ENCODE assay signal across 8 mouse cellular contexts in genomic region chr9:54733921-54734638, GRCm38 (mm10). TPM values are rescaled to one million over a fixed set of nuclear protein-coding genes. Genes with fewer than 3 reads are reported as not detected.
DNase-seq lines count a peak whose midpoint lies in the region; ATAC-seq and TF ChIP-seq lines count a peak whose summit lies in the region.

Gene Wdr61 (minus strand): TSS chr9:54734519.

- DNase-seq in forebrain, embryonic 14.5 days (ENCODE audit: low spot score): peak; percentile 97
- DNase-seq in heart, postnatal 14 days: peak; percentile 98 to 99
- peak; percentile 98 for DNase-seq in layer of hippocampus, adult 11-12 months (ENCODE audit: low spot score)
- peak; percentile 96 to 97 for DNase-seq in lung, adult 18-20 months
- peak; percentile 97 for DNase-seq in testis, postnatal 14 days (ENCODE audit: low spot score)

- H3K4me2 ChIP-seq in forebrain, embryonic 14.5 days (ENCODE audit: low read length): peak within 1 kb of the TSS; percentile 72
- H3K4me2 ChIP-seq in neural tube, embryonic 15.5 days: peak within 1 kb of the TSS; percentile 75

- H3K4me1 ChIP-seq in ES-Bruce4 (ENCODE audit: control insufficient read depth, insufficient read depth, low read length): no peaks in the 10 kb centered on the region
- peaks cover 10% of the 10 kb centered on the region; the same call in 1 of the 2 replicates for H3K4me1 ChIP-seq in forebrain, embryonic 14.5 days (ENCODE audit: control insufficient read depth, insufficient read depth, low read length)
- H3K4me1 ChIP-seq in neural tube, embryonic 15.5 days: peaks cover 30% of the 10 kb centered on the region

- no peaks in the 10 kb centered on the region for H3K9me3 ChIP-seq in ES-Bruce4 (replicated peaks; ENCODE audit: control insufficient read depth, insufficient read depth, low read length, poor library complexity, severe bottlenecking)
- no peaks in the 10 kb centered on the region for H3K9me3 ChIP-seq in forebrain, embryonic 14.5 days (replicated peaks; ENCODE audit: control insufficient read depth, low read length)
- no peaks in the 10 kb centered on the region for H3K9me3 ChIP-seq in neural tube, embryonic 15.5 days (replicated peaks)

- H3K27ac ChIP-seq in ES-Bruce4 (ENCODE audit: insufficient read depth, low read length): no peak within 1 kb of the TSS
- no peak within 1 kb of the TSS for H3K27ac ChIP-seq in forebrain, embryonic 14.5 days (ENCODE audit: low read depth, low read length)
- H3K27ac ChIP-seq in neural tube, embryonic 15.5 days (replicated peaks): peak within 1 kb of the TSS; percentile 72

- peak within 1 kb of the TSS; percentile 60 for H3K4me3 ChIP-seq in ES-Bruce4 (ENCODE audit: low read depth, low read length)
- H3K4me3 ChIP-seq in forebrain, embryonic 14.5 days (ENCODE audit: low read depth, low read length): peak within 1 kb of the TSS; percentile 55
- peak within 1 kb of the TSS; percentile 75 for H3K4me3 ChIP-seq in neural tube, embryonic 15.5 days (replicated peaks)

- TF ChIP-seq CTCF in ES-Bruce4 (IDR thresholded peaks at IDR 0.05; ENCODE audit: low read depth, low read length): peak; percentile 50

- TF ChIP-seq POLR2A in ES-Bruce4 (IDR thresholded peaks at IDR 0.05; ENCODE audit: insufficient read depth, low read length): peak; percentile 93

- H3K27me3 ChIP-seq in ES-Bruce4 (ENCODE audit: control insufficient read depth, insufficient read depth, low read length, poor library complexity, severe bottlenecking): no peaks in the 10 kb centered on the region
- no peaks in the 10 kb centered on the region for H3K27me3 ChIP-seq in forebrain, embryonic 14.5 days (replicated peaks; ENCODE audit: control insufficient read depth, insufficient read depth, low read length)
- H3K27me3 ChIP-seq in neural tube, embryonic 15.5 days (replicated peaks): no peaks in the 10 kb centered on the region

- peak; percentile 47; the same call in 1 of the 2 replicates for TF ChIP-seq EP300 in ES-Bruce4 (IDR thresholded peaks at IDR 0.05; ENCODE audit: insufficient read depth, low read depth, low read length)

- WGBS in forebrain, embryonic 14.5 days: 2% methylated on average over 32 of the region's 32 CpGs
- 1% methylated on average over 32 of the region's 32 CpGs for WGBS in neural tube, embryonic 15.5 days

- intact Hi-C loops in heart, postnatal 14 days (cut with DNase I): loop anchor here (5.0 to 10.0 kb wide), 3 partner anchors 128 to 581 kb away; partner anchors contain the start of genes AY074887, Ireb2 and Psma4

- peak within 1 kb of the TSS; percentile 33 for H3K9ac ChIP-seq in ES-Bruce4 (ENCODE audit: low read depth, poor library complexity, severe bottlenecking)
- peak within 1 kb of the TSS; percentile 70 for H3K9ac ChIP-seq in forebrain, embryonic 14.5 days (ENCODE audit: low read length)
- peak within 1 kb of the TSS; percentile 68 for H3K9ac ChIP-seq in neural tube, embryonic 15.5 days (replicated peaks)

- H3K36me3 ChIP-seq in ES-Bruce4 (ENCODE audit: control insufficient read depth, insufficient read depth, low read length, poor library complexity, severe bottlenecking): peaks cover 21% of the 10 kb centered on the region
- peaks cover 9% of the 10 kb centered on the region for H3K36me3 ChIP-seq in forebrain, embryonic 14.5 days (ENCODE audit: control insufficient read depth, insufficient read depth, low read length)
- peaks cover 10% of the 10 kb centered on the region for H3K36me3 ChIP-seq in neural tube, embryonic 15.5 days

- peak; percentile 84 for ATAC-seq in cerebellum, adult (ENCODE audit: insufficient number of reproducible peaks, low FRiP score, low TSS enrichment)
- ATAC-seq in forebrain, embryonic 14.5 days: peak; percentile 98
- ATAC-seq in neural tube, embryonic 15.5 days (ENCODE audit: low FRiP score): peak; percentile 96

RNA-seq across cellular contexts. Expression of gene Wdr61, which starts in this region (rescaled TPM):
- 108 and 109 TPM in 2 replicates for polyA plus RNA-seq in ES-Bruce4 (2011; ENCODE audit: insufficient read depth, insufficient read length, low read depth, missing spikeins)
- polyA plus RNA-seq in forebrain, embryonic 14.5 days (2014; fragmentation: Nextera tagmentation; extraction: Ambion mirVana): 141 and 159 TPM in 2 replicates
- 10 to 100 TPM; 32.7 to 34.7 TPM for total RNA-seq in heart, postnatal 14 days (2021)
- polyA plus RNA-seq in neural tube, embryonic 15.5 days (2015; fragmentation: Nextera tagmentation; extraction: Ambion mirVana): 79.1 and 91.7 TPM in 2 replicates
